Mouse (Mus musculus) CD4-positive, CD25-positive, alpha-beta regulatory T cell (primary cell): ENCODE data around the gene Mospd3. TPM values are rescaled to one million over a fixed set of nuclear protein-coding genes. Genes with fewer than 3 reads are reported as not detected.

Source experiments
- polyA plus RNA-seq: library from polyadenylated mRNA; unstranded; fragments of 100-300 nt; shearing (Covaris generic); gene quantifications from one replicate; pipeline ENCODE4 v1.2.1, GENCODE M21; 2017

Gene Mospd3
- 95.7 TPM for polyA plus RNA-seq

DNA sequence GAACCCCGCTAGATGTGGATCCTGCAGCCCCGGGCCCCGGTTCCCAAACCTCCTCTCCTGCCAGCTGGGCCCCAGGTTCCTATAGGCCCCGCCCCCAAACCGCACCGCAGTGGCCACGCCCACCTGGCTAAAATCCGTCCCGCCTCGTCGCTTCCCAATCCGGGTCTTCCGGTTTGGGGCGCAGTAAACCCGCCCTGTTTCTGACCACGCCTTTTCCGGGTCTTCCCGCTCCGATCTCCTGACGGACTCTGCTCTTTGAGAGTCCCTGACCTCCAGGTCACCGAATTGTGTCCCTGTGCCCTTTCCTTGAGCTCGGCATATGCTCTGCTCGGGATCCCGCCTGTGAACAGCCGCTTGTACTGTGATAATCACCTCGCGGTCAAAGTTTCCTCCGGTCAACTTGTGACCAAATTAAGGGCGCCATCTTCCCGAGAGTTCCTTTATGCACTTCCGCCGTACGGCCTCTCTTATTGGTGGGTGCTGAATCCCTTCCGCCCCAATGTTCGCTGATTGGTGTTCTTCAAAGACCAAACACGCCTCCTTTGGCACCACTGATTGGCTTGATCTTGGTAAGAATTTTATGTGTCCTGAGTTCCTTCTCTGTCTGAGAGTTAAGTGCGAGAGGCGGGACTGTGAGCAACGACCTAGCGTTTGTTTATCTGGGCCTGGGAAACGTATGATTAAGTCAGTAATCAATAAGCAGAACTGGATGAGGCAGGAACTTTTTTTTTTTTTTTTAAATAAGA, at the start of gene Mospd3:
TSS of gene Mospd3 (minus strand) at position 440 of the 746 bp plus-strand sequence.

DNA sequence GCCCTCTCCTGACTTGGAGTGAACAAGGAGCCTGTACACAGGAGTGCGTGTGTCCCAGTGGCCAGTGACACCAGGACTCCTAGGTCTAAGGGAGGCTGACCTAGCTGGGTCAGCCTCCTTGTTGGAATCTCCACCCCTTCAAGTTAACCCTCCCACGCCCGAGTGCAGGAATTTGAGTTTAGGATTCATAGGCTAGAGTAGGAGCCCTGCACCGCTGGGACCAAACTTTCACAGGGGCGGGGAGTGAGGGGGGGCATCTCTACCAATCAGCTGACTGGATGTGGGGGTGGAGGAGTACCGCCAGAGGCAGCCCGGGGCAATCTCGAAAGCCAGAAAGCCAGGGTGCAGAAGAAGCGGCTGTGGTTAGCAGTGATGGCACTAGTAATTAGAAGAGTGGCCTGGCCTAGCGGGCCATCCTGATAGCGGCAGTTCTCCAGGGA, 44.8 kb upstream of the Mospd3 start, which contains the start of gene Irs3:
TSS of gene Irs3 (minus strand) at position 63 of the 440 bp plus-strand sequence.

GRCm38 (mm10) chr5:137641054-137641453, 40.2 kb upstream of the Mospd3 start, which contains the start of gene Sap25:
Gene Sap25 (plus strand): TSS chr5:137641334.

GRCm38 (mm10) chr5:137628498-137629305, 27.8 kb upstream of the Mospd3 start, which contains the start of the genes Fbxo24, Lrch4 and Gm20605:
Gene Fbxo24 (minus strand): TSS chr5:137629002.
Gene Lrch4 (plus strand): TSS chr5:137629121.
Gene Gm20605 (plus strand): TSS chr5:137629175.

DNA sequence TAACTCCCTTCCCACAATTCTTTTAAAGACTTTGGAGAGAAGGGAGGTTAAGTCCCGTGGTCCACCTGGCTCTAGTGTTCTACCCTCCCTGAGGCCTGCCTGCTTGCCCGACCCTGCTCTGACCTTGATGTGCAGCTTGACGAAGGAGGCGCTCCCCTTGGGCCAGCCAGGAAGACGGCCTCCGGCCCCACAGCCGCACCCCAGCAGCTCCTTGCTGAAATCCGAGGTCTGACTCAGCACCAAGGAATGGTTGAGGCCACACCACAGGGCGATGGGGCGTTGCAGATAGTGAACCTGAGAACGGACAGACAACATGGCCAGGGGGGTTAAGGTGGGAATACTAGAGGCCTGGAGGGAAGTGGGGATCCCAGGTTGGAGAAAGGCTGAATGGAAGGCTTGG, 12.7 kb upstream of the Mospd3 start, which contains the start of gene Pcolce:
TSS of gene Pcolce (minus strand) at position 235 of the 400 bp plus-strand sequence.

DNA sequence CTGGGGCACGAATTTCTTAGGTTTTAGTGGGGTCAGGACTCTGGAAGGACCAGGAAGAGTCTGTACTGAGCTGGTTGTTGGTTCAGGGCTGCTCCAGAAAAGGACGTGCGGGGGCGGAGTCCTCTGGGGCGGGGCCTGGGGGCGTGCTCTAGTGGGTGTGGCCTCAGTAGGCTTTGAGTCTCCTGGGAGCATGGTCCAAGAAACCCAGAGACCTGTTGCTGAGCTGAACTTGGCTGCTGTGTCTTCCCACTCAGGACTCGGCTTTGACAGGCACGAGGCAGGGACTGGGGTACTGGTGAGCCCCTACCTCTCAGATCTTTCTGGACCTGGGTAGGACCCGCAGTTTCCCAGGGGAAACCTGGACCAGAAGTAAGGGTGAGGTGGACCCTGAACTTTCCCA, 31.2 kb downstream of the Mospd3 start, which contains the start of gene Tfr2:
TSS of gene Tfr2 (plus strand) at position 176 of the 400 bp plus-strand sequence.

GRCm38 (mm10) chr5:137553411-137553837, 47.4 kb downstream of the Mospd3 start, which contains the start of gene Actl6b:
Gene Actl6b (plus strand): TSS chr5:137553517.

Other genes with a start within 250 kb of the Mospd3 start
- 0.36 TPM for gene Zan, start 124.0 kb downstream of the Mospd3 start, polyA plus RNA-seq
- 43.3 TPM for gene Pop7, start 98.5 kb downstream of the Mospd3 start, polyA plus RNA-seq
- gene Gigyf1, start 82.5 kb downstream of the Mospd3 start, polyA plus RNA-seq = 19.5 TPM
- gene Epo, start 67.8 kb downstream of the Mospd3 start, polyA plus RNA-seq = not detected
- gene Gnb2, start 67.5 kb downstream of the Mospd3 start, polyA plus RNA-seq = 311 TPM
- not detected for gene Actl6b, start 47.5 kb downstream of the Mospd3 start, polyA plus RNA-seq
- 1.1 TPM for gene Tfr2, start 31.2 kb downstream of the Mospd3 start, polyA plus RNA-seq
- gene Pcolce, start 12.7 kb upstream of the Mospd3 start, polyA plus RNA-seq = 2.3 TPM
- 0.73 TPM for gene Fbxo24, start 27.9 kb upstream of the Mospd3 start, polyA plus RNA-seq
- gene Lrch4, start 28.1 kb upstream of the Mospd3 start, polyA plus RNA-seq = 319 TPM
- 77.8 TPM for gene Gm20605, start 28.1 kb upstream of the Mospd3 start, polyA plus RNA-seq
- 139 TPM for gene Sap25, start 40.3 kb upstream of the Mospd3 start, polyA plus RNA-seq
- gene Irs3, start 44.7 kb upstream of the Mospd3 start, polyA plus RNA-seq = not detected
- 28.0 TPM for gene Agfg2, start 83.7 kb upstream of the Mospd3 start, polyA plus RNA-seq
- 1.9 TPM for gene Nyap1, start 140.5 kb upstream of the Mospd3 start, polyA plus RNA-seq
- gene Tsc22d4, start 144.7 kb upstream of the Mospd3 start, polyA plus RNA-seq = 387 TPM
- gene Ppp1r35, start 177.8 kb upstream of the Mospd3 start, polyA plus RNA-seq = 122 TPM
- gene Mepce, start 186.6 kb upstream of the Mospd3 start, polyA plus RNA-seq = 40.7 TPM
- gene Zcwpw1, start 186.7 kb upstream of the Mospd3 start, polyA plus RNA-seq = 13.9 TPM
- 1.4 TPM for gene Pilra, start 235.2 kb upstream of the Mospd3 start, polyA plus RNA-seq